Mouse (Mus musculus): ENCODE data around the gene Gm4353.
"Not testable (repeated sequence)": the region's sequence is repeated elsewhere in the genome, so short reads cannot be mapped to it uniquely, and the experiment has no call there.

Gene Gm4353

DNA sequence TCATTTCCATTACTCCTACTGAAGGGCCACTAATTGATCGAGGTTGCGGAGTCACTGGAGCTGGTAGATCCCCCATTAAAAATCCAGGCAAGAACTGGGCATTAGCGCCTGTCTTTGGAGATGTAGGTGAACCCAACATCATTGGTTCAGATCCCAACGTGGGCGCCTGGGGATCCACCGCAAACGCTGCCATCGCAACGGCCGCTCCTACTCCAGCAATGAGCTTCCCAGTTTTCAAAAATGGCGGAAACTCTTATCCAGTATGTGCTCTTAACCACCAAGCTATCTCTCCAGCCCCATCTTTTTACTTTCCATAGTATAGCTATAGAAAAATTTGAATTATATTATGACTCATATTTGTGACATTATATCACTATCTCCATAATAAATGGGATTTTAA lies at the start of gene Gm4353:
TSS of gene Gm4353 (minus strand) at position 270 of the 400 bp plus-strand sequence.
- not testable (repeated sequence) for DNase-seq (ENCODE audit: low spot score in 2 of 2)

DNA sequence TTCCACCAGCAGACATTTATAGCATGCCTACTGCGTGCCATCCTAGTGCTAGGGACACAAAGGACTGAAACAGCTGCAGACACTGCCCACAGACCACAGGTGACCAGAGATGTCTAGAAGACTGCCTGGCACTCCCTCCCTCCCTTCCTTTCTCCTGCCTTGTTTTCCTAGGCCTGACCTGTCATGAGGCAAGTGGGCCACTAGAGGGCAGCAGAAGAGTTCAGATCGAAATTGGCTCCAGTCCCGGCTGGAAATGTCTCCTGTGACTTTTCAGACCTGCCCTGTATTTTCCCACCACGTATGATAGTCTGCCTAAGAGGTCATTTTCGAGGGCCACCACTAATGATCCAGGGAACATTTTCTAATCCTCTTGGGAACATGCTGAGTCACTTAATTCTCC lies 47.6 kb upstream of the Gm4353 start:
- peak; percentile 53 to 70 for DNase-seq (ENCODE audit: low spot score in 2 of 2)

DNA sequence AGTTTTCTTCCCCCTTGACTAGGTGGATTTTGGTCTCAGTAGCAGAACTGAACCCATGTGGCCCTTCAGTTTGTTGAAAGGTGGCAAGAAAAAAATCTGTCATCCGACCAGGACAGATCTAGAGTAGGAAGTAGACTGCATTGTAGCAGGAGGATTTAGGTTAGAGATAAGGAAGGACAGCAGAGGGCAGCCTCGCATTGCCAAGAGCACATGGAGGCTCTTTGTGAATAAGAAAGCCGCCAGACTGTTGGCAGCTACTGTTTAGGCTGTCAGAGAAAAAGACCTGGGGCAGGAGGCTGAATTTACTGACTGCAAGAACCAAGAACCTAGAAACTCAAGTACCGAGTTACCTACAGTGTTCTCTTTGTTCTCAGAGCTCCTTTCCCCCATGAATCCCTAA lies 47.0 kb upstream of the Gm4353 start:
- DNase-seq (ENCODE audit: low spot score in 2 of 2): peak in 1 of 2 experiments; percentile 29

DNA sequence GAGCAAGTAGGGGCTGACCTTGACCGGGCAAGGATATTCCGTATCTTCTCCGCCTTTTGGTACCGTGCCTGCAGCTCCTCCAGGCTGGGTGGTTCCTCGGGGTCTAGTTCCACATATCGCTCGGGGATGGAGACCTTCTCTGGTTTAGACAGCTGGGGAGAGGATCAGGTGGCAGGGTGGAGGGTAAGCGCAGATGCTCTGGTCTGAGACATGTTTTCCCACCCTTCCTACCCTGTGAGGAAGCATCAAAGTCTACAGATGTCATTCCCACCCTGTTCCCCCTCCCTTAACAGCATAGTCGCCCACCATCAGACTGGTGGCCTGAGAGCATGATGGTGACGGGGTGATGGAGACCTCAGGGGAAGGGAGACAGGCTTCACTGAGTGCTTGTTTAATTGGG lies 44.9 kb upstream of the Gm4353 start:
- DNase-seq (ENCODE audit: low spot score in 2 of 2): no peak

DNA sequence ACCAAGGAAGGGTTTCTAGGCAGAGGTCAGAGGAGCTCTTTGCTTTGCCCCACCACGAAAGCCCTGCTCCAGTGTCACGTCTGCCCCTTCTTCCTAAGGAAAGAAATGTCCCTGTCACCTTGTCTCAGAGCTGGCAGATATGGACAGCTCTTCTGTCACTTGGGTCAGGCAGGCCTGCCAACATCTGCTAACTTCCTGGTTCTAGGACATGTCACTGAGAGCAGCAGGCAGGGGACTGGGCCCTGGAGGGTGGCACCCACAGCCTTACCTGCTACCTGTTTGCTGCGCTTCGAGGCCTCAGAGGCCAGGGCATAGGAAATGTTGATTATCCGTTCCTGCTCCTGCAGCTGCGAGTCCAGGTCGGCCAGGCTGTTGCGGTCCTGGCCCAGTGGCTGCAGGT lies 43.9 kb upstream of the Gm4353 start:
- DNase-seq (ENCODE audit: low spot score in 2 of 2): no peak

GRCm38 (mm10) chr7:116127052-116127451 lies 42.6 kb upstream of the Gm4353 start:
- no peak for DNase-seq (ENCODE audit: low spot score in 2 of 2)

DNA sequence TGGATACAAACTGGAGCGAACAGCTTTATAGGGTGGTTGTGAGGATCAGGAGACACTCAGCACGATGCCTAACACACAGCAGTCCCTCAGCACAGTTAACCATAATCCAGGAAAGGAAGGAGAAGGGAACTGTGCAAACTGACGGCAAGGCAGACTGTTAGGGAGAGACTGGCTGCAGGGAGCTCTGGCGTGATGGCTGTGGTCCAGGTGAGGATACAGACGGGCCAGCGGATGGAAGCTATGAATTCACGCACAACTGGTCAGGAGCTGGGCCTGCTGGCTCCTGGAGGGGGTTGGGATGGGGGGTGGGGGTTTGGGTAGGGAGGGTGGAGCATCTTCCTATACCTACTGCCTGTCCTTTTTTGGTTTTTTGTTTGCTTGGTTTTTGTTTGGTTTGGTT lies 41.2 kb upstream of the Gm4353 start:
- no peak for DNase-seq (ENCODE audit: low spot score in 2 of 2)

GRCm38 (mm10) chr7:116124057-116124456 lies 39.6 kb upstream of the Gm4353 start:
- no peak for DNase-seq (ENCODE audit: low spot score in 2 of 2)

DNA sequence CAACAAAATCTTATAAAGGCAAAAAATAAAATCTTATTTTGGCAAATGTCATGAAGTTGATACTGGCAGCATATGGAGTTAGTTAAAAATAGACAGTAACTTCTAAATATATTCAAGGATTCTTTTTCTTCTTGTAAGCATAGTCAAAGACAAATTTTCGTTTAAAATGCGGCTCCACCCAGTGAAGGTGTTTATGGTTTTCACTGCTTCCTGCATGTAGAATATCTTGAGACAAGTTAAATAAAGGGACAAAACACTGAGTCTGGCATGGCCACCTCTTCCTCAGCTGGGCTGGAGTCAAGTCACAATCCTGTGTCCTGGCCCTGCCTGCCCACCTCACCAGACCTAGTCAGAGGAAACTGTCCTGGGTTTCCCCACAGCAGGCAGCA lies 39.2 kb upstream of the Gm4353 start:
- DNase-seq (ENCODE audit: low spot score in 2 of 2): no peak

- peak in 1 of 2 experiments; percentile 23 for DNase-seq (ENCODE audit: low spot score in 2 of 2)
Measured at GRCm38 (mm10) chr7:116122981-116123596, 38.7 kb upstream of the Gm4353 start.

DNA sequence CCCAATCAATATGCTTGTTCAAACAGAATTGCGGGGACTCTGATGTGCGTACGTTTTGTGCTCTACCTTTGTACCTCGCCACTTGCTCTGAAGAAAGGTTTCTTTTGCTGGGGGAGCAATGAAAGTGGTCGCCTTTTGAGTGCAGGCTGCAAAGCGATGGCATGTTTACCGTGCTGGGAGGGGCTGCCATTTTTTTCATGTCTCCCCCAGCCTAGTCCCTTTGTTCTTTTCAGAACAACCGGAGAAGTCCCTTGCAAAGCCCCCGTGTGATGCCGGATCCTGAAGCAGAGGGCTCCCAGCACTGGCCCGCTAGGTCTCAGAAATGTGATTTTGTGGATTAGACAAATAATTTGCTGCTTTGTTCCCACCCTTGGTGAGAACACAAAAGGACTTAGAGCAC lies 36.8 kb upstream of the Gm4353 start:
- no peak for DNase-seq (ENCODE audit: low spot score in 2 of 2)

DNA sequence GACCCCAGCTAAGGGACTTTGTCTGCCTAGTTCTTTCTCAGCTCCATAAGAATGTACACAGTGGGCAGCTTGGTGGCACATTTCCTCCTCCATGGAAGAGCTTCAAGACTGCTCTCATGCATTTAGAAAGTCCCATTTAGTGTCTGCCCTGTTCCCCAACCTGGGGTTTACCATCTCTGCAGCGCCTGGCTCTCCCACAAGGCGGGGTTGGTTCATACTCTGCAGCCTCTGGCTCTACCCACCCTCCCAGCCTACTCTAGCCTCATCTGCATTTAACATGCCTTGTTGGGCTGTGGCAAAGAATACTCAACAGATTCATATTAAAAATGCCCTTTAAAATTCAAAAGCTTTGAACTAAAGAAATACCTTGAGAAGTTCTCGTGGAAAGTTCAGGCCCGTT lies 36.3 kb upstream of the Gm4353 start:
- DNase-seq (ENCODE audit: low spot score in 2 of 2): no peak

DNA sequence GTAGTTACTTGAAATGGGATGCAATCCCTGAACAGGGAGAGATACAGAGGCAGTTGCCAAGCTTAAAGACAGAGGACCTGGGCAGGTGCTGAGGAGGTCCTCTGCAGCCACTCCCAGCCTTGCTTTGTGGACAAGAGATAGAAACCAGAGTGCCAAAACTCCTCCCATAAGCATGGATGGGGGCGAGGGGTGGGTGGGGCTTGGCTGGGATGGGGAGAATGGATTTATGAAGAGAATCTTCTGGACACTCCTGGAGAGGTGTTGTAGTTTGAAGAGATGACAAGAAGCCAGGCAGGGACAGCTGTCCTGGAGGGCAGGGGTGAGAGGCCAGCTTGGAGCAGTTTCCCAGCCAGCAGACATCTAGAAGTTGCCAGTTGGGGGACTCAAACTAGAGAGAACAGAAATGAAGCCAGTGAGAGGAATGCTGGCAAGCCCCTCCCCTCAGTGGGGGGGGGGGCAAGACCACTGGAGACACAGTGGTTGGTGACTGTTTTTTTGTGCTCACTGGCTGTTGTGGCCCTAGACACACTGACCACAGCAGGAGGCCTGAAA lies 34.9 kb upstream of the Gm4353 start:
- DNase-seq (ENCODE audit: low spot score in 2 of 2): no peak

DNA sequence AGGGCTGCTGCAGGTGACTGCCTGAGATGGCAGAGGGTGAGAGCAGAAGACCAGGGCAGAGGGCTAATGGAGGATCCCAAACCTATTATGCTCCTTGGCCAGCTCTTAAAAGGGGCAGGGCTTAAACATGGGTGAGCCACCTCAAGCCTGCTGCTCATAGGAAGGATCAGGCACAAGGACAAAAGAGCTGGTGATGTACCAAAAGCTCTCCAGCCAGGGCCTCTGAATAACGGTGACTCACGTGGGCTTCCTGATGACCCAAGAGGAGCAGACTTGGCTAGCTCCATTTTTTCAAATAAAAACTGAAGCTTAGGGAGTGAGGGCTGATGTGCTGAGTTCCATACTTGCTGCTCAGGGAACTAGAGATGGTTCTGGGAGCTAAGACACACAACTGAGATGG lies 31.6 kb upstream of the Gm4353 start:
- DNase-seq (ENCODE audit: low spot score in 2 of 2): no peak

DNA sequence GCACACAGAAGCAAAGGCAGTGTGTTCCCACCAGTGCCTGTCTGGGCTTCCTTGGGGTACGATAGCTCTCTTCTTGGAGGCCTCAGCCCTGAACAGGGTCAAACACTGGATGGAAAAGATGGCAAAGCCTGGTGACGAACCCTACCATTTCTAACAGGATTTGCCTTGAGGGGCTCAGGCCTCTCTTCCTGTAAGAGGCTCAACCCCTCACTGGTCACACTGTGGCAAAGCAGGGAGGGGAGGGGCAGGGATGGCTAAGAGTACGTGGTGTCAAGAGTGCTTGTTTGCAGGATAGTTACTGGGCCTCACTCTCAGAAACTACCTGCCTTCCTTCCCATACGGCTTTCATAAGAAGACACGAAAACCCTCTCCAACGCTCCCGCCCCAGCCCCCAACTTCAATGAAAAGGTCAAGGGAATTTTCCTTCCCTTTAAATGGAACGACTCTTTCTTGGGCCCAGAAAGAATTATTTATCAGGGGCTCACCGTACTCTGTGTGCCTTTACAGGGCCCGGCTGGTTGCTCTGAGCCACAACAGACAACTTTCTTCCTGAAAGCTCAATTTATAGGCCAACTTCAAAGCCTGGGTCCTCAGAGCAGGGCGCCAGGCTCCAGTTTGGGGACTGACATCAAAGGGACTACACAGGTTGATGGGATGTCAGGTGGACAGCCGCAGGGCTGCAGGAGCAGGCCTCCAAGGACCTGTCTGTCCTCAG lies 30.9 kb upstream of the Gm4353 start:
- DNase-seq (ENCODE audit: low spot score in 2 of 2): no peak

DNA sequence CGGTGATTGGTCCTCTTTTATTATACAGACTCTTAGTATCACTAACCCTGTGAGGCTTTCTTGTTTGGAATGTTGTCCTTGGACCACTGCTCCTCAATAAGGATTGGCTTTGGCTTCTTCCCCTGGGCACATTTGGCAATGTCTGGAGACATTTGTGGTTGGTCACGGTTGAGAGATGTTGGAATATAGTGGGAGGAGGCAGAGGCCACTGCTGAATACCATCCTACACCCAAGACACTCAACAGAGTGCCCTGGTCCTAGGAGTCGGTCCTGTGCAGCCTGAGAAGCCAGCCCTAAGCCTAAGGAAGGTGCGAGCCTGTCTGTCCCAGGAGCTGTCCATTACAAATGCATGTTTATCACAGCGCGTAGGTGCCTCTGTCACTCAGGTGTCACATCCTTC lies 27.1 kb upstream of the Gm4353 start:
- DNase-seq (ENCODE audit: low spot score in 2 of 2): no peak

DNA sequence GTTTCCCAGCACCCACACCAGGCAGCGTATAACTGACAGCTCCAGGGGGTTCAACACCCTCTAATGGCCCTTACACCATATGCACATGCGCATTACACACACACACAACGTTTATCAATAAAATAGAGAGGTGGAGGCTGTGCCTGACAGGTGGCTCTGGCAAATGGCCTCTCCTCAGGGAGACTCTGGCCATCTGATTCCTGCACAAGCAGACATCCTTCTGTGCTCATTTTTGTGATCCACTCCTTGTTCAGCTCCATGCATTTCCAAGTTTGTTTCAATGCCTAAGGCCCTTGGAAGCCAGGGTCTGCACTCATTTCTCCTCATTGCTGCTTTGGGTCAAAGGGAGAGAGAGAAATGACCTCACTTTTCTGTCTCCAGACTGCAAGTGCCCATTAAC lies 26.2 kb upstream of the Gm4353 start:
- DNase-seq (ENCODE audit: low spot score in 2 of 2): no peak

GRCm38 (mm10) chr7:116103091-116103490 lies 18.7 kb upstream of the Gm4353 start:
- DNase-seq (ENCODE audit: low spot score in 2 of 2): no peak

- no peak for DNase-seq (ENCODE audit: low spot score in 2 of 2)
Measured at GRCm38 (mm10) chr7:116099952-116100528, 15.6 kb upstream of the Gm4353 start.

GRCm38 (mm10) chr7:116093466-116093850 lies 9.0 kb upstream of the Gm4353 start:
- no peak for DNase-seq (ENCODE audit: low spot score in 2 of 2)

DNA sequence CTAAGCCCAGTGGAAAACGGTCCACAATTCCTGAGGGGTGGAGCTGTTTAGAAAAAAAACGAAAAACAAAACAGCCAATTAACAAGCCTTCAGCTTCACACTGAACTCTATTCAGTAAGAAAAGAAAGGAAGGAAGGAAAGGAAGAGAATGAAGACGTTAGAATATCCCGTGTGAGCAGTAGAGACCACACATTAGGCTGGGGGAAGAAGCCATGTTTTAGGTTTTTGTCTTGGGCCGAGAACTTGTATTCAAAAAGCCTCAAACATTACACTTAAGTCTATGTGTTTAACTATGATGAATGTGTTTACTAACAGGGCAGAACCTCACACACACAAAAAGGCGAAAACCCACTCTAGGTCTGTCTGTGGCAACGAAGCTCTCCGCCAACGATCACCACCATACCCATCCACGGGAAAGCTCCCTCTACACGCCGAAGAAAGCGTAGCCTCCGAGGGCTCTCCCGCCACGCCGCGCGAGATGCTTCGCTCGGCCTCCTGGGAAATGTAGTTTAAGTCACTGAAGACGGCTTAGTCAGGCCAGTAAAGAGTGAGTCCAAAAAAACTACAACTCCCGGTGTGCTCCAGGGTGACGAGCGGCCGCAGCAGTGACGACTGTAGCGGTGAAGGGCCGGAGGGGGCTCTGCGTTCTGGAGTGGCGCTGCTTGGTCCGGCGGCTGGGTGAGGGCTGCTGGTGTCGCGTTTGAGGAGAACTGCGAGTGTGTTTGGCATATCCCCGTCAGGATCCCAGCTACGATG lies 8.5 kb upstream of the Gm4353 start:
- peak; percentile 94 for DNase-seq (ENCODE audit: low spot score in 2 of 2)

DNA sequence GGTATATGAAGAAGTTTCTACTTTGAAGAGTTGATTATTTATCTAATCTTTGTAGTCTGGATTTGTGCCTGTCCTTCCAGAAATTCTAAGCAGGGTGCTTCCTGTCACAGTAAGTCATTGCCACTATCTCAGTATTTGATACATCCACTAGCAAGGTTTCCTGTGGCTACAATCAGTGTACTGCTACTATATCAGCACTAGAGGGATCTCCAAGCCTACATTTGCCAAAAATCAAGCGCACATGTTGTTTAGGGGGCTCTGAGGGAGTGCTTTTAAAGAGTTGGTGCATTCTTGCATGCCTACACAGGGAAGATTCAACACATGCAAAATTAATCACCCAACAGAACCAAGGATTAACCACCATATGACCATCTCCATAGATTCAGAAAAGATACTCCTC lies 23.7 kb downstream of the Gm4353 start:
- DNase-seq (ENCODE audit: low spot score in 2 of 2): no peak

Measured in frontal cortex, postnatal 10 days (tissue).